Mouse (Mus musculus): Measurements from ENCODE around the gene Unkl.
"Not testable (repeated sequence)": the region's sequence is repeated elsewhere in the genome, so short reads cannot be mapped to it uniquely, and the experiment has no call there.

Gene Unkl

GRCm38 (mm10) chr17:25219492-25220295 is 31.5 kb downstream of the Unkl start:
- no peak for DNase-seq (ENCODE audit: low spot score)

DNA sequence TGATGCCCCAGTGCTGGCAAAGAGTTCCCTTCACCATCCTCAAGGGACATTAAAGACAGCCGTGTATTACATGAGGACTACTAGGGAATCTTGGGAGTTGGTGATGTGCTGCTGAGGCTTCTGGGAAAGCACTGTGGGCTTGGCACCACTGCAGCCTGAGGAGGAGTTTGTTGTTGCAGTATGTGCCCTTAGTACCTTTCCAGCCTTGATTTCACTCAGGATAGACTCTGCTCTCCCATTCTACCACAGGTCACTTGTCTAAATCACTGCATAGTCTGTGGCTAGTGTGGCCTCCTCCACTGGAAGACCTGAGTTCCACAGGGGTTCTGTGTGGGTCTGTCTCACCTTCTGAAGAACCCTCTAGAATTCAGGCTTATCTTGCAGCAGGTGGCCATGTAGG is 32.5 kb downstream of the Unkl start:
- no peak for DNase-seq (ENCODE audit: low spot score)

GRCm38 (mm10) chr17:25221821-25222503 is 33.8 kb downstream of the Unkl start:
- peak; percentile 60 for DNase-seq (ENCODE audit: low spot score)

- not testable (repeated sequence) for DNase-seq (ENCODE audit: low spot score)
Observed at GRCm38 (mm10) chr17:25222504-25222940, 34.3 kb downstream of the Unkl start.

GRCm38 (mm10) chr17:25222951-25223601 is 34.9 kb downstream of the Unkl start:
- no peak for DNase-seq (ENCODE audit: low spot score)

- DNase-seq (ENCODE audit: low spot score), result no peak
Observed at GRCm38 (mm10) chr17:25224586-25225222, 36.5 kb downstream of the Unkl start.

DNA sequence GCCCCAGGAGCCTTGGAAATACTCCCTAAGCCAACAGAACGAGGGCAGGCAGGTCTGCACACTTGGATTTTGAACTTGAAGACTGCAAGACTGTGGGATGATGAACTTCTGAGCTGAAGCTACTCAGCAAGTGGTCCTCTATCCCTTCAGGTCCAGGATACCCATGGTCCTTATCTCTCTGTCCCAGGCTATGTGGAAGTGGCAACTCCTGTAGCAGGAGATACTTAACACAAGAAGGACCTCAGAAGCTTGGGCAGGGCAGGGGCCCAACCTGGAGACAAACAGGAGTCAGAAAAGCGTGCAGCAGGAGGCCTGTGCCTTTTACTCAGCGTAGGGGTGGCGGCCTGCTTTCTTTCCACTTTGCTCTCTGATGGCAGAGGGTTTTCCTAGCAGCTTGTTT is 37.5 kb downstream of the Unkl start:
- DNase-seq (ENCODE audit: low spot score), result no peak

DNA sequence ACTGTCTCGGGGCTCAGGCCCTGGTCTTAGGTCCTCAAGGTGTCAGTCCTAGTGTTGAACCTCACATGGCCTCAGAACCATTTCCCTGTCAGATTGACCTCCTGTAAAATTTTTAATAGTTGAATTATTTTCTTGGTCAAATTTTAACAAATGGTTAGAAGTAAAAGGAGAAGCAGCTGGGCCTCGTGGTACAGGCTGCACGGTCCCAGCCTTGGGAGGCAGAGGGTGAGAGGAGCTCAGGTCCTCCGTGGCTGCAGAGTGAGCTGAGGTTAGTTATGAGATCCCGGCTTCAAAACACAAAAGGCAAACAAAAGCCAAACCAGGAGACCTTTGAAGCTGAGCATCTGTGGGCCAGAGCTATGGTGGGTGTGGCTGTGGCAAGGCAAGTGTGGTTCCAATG is 39.8 kb downstream of the Unkl start:
- DNase-seq (ENCODE audit: low spot score), result no peak

- not testable (repeated sequence) for DNase-seq (ENCODE audit: low spot score)
Observed at GRCm38 (mm10) chr17:25230014-25230655, 41.9 kb downstream of the Unkl start.

- DNase-seq (ENCODE audit: low spot score), result no peak
Observed at GRCm38 (mm10) chr17:25230700-25231099, 42.5 kb downstream of the Unkl start.

GRCm38 (mm10) chr17:25231621-25232020 is 43.4 kb downstream of the Unkl start:
- DNase-seq (ENCODE audit: low spot score), result not testable (repeated sequence)

DNA sequence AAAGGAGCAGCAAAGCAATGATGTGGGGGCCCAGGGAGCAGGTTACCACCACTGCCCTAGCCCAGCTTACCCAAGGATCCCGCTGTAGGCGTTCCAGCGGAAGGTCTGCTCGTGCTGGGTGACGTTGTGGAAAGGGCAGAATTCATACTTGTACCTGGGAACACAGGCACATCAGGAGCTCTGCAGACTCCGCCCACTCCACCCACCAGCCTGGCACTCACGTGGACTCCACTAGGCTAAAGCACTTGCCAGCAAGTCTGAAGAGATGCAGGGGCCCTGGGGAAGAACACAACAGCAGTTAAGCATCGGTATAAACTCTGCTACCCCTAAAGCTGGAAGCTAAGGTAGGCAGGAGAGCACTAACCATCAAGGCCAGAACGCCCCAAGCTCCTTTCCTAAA is 47.4 kb downstream of the Unkl start:
- no peak for DNase-seq (ENCODE audit: low spot score)

GRCm38 (mm10) chr17:25239695-25240636 is 51.8 kb downstream of the Unkl start, which contains the start of the genes Gnptg and Tsr3:
Gene Gnptg (minus strand): TSS chr17:25240124.
Gene Tsr3 (plus strand): TSS chr17:25240170.
- DNase-seq (ENCODE audit: low spot score), result peak; percentile 85

DNA sequence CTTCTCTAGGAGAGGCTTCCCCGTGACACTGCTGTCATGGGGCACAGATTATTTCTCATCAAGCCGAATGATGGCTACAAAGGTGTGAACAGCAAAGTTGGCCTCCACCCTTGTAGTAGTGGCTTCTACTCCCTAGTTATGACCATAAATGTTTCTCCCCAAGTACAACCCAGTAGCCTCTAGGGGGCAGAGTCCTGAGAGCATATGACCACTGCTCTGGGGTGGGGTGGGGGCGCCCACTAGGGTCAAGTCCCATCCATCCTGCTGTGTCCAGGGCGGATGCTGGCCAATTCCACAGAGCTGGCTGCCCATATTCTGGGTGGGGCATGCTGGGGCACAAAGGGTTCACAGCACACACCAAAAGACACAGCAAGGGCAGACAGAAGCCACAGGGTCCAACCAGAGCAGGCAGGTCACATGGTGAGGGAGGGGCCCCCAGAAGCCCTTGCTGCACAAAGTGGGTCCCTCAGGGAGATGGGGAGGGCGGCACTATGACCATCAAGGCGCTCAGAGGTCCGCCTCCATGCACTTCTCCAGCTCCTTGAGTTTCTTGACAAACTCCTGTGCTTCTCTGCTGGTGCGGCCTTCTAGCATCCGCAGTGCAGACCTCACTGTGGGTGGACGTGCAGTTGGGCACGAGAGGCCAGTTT is 55.1 kb downstream of the Unkl start:
- DNase-seq (ENCODE audit: low spot score), result no peak

DNA sequence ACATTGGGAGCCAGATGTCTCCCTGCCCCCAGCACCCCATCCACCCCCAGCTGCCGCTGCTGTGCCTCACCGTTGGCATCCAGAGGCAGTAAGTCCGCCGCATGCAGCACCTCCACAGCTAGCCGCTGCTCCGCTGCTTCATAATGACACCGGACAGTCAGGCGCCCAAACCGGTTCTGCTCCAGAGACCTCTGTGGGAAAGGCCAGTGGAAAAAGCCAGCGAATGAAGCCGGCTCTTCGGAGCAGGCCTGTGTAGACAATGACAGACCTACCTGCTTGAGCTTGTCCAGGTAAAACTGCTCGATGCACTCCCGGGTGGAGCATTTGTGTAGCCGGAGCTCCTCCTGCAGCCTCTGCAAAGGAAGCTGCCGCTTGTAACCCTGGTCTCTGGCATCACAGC is 56.0 kb downstream of the Unkl start:
- no peak for DNase-seq (ENCODE audit: low spot score)

- no peak for DNase-seq (ENCODE audit: low spot score)
Observed at GRCm38 (mm10) chr17:25248033-25248750, 60.0 kb downstream of the Unkl start.

DNA sequence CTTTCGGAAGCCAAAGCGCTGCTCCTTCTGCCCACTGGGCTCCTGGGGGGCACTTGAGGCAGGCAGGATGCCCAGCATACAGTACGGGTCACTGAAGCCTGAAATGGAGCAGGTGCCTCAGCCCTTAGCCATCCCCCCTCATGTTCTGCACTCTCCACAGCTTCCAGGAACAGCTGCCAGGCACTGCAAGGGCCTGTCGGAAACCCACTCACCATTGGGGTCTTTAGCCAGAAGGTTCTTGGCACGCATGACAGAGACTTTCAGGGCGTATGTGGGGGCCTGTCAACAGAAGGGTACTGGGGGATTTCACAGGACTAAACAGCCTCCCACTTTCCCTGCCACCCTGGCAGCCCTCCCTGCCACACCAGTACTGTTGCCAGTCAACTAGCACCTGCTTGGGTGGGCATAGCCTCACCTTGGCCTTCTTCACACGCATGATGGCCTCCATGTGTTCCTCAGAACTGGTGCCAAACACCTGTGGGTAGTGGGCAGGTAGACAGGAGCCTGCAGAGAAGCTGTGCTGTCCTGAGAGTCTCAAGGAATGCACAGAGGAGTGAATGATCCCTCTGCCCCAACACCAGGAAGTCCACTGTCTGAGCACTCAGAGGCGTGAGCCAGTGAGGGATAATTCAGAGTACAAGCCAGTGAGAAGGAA is 62.1 kb downstream of the Unkl start:
- DNase-seq (ENCODE audit: low spot score), result no peak

- DNase-seq (ENCODE audit: low spot score), result no peak
Observed at GRCm38 (mm10) chr17:25252643-25253042, 64.4 kb downstream of the Unkl start.

- DNase-seq (ENCODE audit: low spot score), result no peak
Observed at GRCm38 (mm10) chr17:25253760-25254159, 65.6 kb downstream of the Unkl start.
